Mouse (Mus musculus): ENCODE results near the gene Cnmd. TPM values are rescaled to one million over a fixed set of nuclear protein-coding genes. Genes with fewer than 3 reads are reported as not detected.

Gene Cnmd
- total RNA-seq, 2 experiments from 2014 or later: 0.34 to 0.56 TPM

DNA sequence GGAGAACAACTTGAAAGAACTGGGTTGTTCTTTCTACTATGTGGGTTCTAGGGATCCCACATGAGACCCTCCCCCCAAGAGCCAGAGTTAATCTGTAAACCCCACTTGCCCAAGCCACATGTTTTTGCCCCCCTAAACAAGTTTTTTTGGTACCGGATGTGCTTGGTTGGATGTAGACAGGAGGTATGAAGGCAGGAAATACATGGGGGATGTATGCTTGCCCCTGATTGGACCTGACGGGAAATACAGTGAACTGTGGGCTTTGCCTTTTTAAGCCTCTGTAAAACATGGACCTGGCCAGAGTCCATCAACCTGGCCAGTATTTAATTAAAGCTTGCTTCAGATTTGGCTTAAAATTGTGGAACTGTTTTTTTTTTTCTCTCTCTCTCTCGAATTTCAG, 12.3 kb downstream of the Cnmd start:
- DNase-seq (ENCODE audit: low spot score in 2 of 2): no peak

DNA sequence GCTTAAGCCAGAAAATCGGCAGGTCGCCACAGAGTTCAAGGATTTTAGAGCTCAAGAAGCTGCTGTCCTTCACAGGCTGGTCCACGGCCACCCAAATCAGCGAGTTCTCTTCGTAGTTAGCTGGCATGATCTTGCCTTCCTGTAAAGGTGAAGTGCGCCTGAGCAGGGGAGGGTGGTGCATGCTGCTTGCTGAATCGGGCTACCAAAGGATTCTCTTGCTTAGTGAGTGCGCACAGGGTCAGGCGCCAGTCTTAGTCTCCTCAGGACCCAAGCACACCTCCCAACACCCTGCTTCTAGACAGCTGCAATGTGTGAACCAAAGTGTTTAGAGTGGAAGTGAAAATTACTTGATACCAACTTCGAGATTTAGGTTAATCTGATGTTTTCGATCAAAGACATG, 16.6 kb downstream of the Cnmd start:
- DNase-seq (ENCODE audit: low spot score in 2 of 2): no peak

DNA sequence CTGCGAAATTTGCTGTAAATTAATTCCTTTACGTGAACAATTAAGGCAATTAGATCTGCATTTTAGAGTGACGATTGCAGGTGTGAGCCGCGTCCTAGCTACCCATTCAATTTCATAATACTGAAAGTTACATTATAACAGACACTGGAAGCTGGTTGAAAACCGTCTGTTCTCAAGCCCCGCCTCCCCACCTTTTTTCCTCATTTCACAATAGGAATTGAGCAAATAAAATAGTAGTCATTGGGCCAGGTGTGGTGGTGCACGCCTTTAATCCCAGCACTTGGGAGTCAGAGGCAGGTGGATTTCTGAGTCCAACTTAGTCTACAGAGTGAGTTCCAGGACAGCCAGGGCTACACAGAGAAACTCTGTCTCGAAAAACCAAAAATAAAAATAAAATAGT, 19.9 kb downstream of the Cnmd start:
- DNase-seq (ENCODE audit: low spot score in 2 of 2): no peak

DNA sequence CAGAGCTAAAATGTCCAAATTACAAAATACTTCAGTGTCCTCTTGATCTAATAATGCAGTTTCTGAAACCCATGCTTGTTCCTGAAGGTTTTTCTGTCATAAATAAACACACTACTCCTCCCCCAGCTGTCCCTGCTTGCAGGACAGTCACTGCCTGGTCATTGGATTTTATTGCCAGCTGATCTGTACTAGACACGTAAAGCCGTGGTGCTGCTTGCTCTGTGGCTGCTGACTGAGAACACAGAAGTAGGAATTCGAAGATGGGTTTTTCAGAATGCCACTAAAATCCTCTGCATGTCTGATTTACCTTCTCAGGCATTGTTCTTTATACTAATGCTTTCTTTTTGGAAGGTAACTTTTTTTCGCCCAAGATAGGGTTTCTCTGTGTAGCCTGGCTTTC, 25.2 kb downstream of the Cnmd start:
- no peak for DNase-seq (ENCODE audit: low spot score in 2 of 2)

DNA sequence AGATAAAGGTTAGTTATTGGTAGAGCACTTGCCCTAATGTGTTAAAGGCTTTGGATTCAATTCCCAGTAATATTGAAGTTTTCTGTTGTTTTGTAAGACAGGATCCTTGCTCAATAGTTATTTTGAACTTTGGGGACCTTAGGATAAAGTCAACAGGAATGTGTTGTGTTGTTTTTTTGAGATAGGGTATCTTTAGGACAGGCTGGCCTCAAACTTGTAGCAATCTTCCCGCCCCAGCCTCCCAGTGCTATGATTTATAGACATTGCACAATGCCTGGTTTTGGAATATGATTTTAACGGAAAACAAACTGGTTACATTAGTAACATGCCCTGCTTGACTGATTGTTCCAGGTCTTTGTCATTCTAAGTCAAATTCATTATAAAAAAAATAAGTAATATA, 28.8 kb downstream of the Cnmd start:
- DNase-seq (ENCODE audit: low spot score in 2 of 2): no peak

DNA sequence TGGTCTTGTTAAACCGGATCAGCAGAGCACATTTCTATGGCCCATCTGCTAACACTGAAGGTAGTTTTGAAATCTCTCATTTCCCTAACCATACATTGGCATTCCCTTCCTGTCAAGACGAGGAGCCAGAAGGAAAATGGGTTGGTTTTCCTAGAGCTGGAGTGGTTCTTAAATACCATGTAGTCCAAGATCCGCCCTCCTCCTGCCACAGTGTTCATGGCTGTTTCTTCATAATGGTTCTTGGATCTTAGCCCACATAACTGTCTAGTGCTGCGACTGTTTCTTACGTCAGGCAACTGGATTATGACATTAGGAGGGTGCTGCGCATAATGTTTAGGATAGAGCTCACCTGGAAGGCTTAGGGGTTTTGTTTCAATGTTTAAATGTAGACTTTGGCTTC, 29.6 kb downstream of the Cnmd start:
- no peak for DNase-seq (ENCODE audit: low spot score in 2 of 2)

DNA sequence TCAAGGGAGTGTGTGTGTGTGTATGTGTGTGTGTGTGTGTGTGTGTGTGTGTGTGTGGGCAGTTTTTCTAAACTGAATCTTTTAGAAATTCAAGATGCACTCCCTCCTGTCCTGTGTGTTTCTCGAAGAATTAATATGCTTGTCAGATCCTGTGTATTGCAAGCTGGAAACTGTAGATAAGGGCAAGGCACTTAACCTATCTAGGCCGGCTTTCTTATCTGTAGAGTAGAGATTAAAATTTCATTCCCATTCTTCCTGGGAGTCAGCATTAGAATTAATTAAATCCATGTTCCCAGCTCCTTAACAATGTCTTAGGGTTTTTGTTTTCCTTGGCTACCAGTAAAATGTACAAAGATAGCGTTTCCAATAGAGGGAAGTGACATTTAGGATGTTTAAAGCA, 40.8 kb downstream of the Cnmd start:
- DNase-seq (ENCODE audit: low spot score in 2 of 2): no peak

DNA sequence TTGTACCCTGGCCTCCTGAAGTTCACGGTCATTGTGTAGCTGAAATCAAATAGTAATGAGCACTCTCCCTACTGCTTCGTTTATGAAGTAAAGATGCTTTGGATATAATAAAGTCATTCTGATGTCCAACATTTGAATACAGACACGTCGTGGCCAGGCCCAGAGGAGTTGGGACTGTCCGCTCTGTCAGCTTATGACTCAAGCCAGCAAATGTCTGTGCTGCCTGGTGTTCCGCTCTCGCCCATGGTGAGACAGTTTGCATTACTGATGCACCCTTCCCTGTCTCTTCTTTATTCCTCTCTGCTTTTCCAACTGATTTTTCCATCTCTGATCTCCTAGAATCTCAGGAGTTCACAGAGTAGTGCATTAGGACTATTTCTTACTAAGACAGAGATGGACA, 42.2 kb downstream of the Cnmd start:
- no peak for DNase-seq (ENCODE audit: low spot score in 2 of 2)

DNA sequence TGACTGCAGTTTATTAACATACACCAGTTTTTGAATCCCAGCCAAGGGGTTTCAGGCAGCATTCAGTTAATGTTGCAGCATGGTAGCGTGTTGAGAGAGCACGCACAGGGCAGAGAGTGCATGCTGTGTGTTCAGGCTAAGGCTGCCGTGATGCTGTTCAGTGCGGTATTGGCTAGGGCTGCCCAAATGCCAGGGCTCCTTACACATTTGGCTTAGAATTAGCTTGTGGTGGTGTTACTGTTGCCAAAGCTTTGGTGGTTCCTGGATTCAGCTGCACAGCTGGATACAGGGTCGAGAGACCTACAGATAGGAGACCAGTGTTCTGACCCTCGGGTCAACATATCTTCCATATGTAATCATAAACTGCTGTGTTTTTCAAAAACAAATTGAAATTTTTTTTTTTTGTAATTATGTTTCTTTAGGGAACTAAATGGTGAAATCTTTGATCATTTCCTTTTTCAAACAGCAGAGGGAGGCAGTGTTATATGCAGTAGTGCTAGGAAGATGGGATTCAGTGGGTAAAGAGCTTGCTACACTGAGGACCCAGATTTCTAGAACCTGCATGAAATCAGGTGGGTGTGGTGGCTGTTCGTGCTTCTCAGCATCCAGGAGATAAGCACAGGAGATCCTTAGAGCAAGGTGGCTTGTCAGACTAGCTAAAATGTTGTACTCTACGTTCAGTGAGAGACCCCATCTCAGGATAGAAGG, 44.7 kb downstream of the Cnmd start:
- no peak for DNase-seq (ENCODE audit: low spot score in 2 of 2)

DNA sequence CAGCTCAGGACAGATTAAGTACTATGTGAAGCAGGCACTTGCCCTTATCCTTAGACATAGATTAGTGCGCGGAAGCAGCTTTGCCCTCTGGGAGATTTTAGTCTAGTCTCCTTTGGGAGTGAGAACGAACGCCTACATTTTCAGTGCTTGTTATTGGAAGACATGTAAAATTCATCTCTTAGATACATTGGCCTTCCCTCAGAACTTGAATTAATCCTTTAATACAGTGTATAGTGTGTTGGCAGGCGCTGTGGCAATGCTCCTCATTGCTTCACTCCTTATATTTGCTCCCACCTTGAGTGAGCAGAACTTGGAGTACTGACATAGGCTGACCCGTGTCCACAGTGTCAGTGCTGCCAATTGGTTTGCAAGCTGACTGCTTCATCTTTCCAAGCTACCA, 53.7 kb downstream of the Cnmd start:
- no peak for DNase-seq (ENCODE audit: low spot score in 2 of 2)

DNA sequence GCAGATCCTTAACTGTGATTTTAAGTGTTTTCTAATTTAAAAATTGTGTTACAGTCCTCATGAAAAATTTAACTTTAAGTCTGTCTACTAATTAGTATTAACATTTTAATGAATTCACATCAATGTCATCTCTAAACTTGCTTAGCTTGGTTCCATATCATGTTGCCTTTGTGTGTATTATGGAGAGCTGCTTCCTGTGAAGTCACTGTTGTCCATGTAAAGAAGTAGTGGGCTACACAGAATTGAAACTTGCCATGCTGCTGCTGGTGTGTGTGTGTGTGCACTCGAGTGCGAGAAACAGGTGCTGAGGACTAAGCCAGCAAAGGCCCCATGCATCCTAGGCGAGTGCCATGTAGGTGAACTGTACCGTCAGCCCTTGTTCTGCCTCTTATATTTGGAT, 54.6 kb downstream of the Cnmd start:
- DNase-seq (ENCODE audit: low spot score in 2 of 2): no peak

DNA sequence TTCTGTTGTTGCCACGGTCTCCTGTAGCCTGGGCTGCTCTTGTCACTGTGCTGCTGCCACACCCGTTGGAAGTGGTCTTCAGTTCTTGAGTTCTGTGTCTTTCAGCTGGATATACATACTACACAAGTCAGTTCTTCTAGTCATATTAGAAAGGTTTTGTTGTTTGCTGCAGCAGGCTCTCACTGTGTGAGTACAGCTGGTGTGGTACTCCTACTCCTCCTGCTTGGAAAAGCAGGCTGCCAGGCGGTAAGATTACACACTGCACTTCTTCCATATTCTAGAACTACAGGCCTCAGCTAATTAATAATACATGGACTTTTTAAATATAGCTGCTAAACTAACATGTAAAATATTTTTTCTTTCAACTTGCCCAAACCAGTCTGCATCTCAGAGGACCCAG, 55.1 kb downstream of the Cnmd start:
- no peak for DNase-seq (ENCODE audit: low spot score in 2 of 2)

DNA sequence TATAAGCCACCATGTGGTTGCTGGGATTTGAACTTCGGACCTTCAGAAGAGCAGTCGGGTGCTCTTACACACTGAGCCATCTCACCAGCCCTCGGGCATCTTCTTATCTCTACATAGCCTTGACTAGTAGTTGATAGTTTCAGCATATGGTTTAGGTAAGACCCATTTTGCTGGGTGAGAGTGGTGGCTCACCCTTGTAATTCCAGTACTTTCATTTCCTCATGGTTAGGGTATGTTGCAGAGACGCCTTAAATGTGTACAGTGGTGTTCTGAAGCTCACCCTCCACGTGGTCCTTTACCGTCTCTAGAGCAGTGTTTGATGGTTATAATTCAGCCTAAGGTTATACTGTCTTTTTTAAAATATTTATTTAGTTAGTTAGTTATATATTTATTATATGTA, 55.6 kb downstream of the Cnmd start:
- no peak for DNase-seq (ENCODE audit: low spot score in 2 of 2)

DNA sequence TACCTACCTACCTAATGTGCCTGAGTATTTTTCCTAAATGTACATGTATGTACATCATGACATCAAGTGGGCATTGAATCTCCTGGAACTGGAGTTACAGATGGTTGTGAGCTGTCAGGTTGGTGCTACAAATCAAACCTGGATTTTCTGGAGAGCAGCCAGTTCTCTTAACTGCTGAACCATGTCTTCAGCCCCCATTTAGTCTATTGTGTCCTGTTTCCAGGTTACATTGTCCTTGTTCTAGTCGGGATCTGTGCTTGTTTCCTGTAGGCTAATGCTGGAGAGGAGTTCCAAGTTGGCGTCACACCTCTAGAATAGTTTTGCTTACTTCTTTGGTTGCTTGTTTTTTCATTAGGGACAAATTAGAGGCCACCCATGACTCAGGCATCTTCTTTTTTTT, 56.1 kb downstream of the Cnmd start:
- no peak for DNase-seq (ENCODE audit: low spot score in 2 of 2)

DNA sequence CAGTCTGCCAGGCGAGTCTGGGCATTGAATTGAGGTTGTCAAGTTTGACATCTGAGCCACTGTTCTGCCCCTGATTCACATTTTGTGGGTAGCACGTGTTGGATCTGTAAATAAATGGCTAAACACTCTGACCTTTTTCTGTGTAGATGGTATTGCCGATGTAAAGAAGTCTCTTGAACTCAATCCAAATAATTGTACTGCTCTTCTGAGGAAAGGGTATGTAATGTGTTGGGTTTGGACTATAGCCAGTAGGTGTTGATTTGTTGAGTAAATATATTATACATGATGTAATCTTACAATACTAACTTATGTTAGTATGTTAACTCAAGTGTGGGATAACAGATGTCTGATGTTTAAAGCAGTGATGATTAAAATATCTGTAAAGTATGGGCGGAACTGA, 65.4 kb downstream of the Cnmd start:
- DNase-seq (ENCODE audit: low spot score in 2 of 2): no peak

DNA sequence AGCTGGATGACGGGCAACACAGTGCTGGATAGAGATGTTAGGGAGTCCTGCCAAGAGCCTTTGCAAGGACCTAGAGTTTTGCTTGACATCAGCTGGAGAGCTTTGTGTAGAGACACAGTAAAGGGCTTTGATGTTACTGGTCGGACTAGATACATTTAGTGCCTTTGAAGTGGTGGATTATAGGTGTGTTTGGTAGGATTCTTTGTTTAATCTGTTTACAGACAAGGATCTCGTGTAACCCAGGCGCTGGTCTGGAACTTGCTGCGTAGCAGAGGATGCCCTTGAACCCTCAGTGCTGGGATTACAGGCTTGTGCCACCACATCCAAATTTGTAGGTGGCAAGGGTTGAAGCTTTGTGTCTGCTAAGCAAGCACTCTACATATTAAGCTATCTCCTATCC, 67.9 kb downstream of the Cnmd start:
- DNase-seq (ENCODE audit: low spot score in 2 of 2): no peak

DNA sequence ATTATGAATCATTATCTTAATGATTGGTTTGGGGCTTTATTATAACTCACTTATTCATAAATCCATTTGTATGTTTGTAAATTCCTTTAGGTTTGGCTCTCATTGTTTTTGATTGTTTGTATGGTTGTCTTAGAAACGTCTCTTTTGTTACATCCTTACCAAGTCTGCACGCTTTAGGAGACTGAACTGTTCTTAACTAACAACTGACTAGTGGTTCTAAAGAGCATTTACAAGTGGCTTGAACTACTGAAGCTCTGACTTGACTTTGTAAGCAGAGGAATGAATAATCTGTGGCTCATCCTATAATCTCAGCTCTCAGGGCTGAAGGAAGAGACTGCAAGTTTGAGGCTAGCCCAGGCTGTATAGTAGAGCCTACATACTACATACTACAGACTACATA, 70.4 kb downstream of the Cnmd start:
- DNase-seq (ENCODE audit: low spot score in 2 of 2): no peak

DNA sequence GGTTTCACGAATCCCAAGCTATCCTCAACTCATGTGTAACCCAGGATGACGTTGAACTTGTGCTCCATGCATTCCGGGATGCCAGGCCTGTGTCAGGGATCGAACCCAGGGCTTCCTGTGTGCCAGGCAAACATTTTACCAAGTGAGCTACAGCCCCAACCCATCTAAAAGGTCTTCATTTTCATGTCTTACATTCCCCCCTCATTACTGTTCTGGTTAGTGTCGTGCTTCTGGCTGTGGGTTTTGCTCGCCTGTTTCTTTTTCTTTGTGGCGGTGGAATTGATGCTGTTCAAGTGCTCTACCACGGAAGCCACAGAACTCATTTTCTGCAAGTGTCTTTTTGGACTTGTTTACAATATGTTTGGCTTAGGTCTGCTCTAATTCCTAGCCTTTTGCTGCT, 71.1 kb downstream of the Cnmd start:
- DNase-seq (ENCODE audit: low spot score in 2 of 2): no peak

DNA sequence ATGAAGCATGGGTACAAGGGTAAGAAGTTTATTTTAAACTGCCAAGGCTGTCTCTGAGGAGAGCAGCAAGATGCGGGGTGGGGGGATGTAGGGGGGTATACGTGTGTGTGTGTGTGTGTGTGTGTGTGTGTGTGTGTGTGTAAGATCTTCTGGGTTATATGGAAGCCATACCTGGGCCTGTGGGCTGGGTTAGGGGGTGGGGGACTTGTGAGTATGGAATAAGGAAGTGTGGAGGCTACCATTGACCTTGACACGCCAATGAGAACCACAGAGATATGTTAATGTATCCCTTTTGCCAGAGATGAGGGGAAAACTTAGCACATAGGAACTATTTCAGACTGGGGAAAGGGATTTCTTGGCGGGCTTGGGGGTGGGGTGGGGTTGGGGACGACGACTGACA, 72.6 kb downstream of the Cnmd start:
- DNase-seq (ENCODE audit: low spot score in 2 of 2): no peak

DNA sequence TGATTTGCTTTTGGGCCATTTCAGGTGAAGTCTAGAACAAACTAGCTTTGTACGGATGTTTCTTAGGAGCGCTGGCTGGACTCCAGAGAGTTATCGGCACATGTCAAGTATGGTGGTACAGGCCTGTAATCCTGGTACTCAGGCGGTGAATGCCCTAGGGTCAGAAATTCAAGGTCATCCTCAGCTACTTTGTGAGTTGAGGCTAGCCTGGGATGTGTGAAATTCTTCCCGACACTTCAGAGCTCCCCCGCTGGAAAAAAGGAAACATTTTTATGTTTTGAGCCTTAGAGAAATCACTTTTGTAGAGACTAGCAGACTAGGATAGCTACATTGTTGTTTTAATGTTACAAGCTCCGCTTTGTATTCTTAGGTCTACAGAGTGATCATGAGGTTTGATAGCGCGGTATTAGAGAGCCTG, 73.4 kb downstream of the Cnmd start:
- no peak for DNase-seq (ENCODE audit: low spot score in 2 of 2)

DNA sequence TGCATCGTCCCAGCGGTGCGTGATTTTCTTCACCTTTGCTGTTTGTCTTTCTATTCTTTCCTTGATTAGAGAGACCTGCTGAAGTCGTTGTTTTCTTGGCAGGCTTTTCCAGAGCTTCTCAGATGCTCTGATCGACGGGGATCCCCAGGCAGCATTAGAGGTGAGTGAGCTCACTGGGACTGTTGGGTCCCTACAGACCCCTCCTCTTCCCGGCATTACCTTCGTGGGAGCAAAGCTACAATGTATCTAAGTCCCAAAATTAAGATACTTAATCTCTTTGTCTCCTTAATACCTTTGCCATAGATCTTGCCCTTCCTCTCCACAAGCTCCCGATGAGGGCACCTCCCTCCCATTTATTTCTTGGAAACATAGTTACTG, 74.1 kb downstream of the Cnmd start:
- no peak for DNase-seq (ENCODE audit: low spot score in 2 of 2)

All from adrenal gland, postnatal 4 days (tissue).